ENCODE assay signal across 12 mouse cellular contexts in genomic region chr13:57017553-57018341, GRCm38 (mm10).
DNase-seq lines count a peak whose midpoint lies in the region; ATAC-seq and TF ChIP-seq lines count a peak whose summit lies in the region.
"Had no signal": no experiment of that assay in that cellular context is flagged by ENCODE, and none has a peak within 500 bp of the region (broad histone marks: within the 10 kb centered on the region; RNA-seq: fewer than 3 reads in every experiment).

No protein-coding gene starts in this region.

- intact Hi-C loops in heart, postnatal 25 days (cut with DNase I): no loop called here
- intact Hi-C loops in heart, adult 2 months (cut with DNase I): no loop called here

- H3K9me3 ChIP-seq in midbrain, embryonic 15.5 days: no peaks in the 10 kb centered on the region
- H3K9me3 ChIP-seq: neural tube, embryonic 15.5 days had no signal

- TF ChIP-seq POLR2A in heart, adult 2 months (IDR thresholded peaks at IDR 0.05; ENCODE audit: insufficient read depth, low read depth, low read length): no peak

- H3K4me3 ChIP-seq in midbrain, embryonic 15.5 days: no peak overlapping the region
- H3K4me3 ChIP-seq in heart, adult 2 months: no peak overlapping the region
- H3K4me3 ChIP-seq: neural tube, embryonic 15.5 days had no signal

- WGBS in midbrain, embryonic 15.5 days: 75% methylated on average over 11 of the region's 11 CpGs
- WGBS in heart, adult 2 months: 66% methylated on average over 11 of the region's 11 CpGs

- no peak for TF ChIP-seq CTCF in heart, adult 2 months (IDR thresholded peaks at IDR 0.05)

- H3K4me1 ChIP-seq in midbrain, embryonic 15.5 days: peaks cover 8% of the 10 kb centered on the region
- H3K4me1 ChIP-seq in heart, adult 2 months (ENCODE audit: control insufficient read depth, insufficient read depth, low read length): no peaks in the 10 kb centered on the region

- H3K9ac ChIP-seq in midbrain, embryonic 15.5 days: no peak overlapping the region
- no peak overlapping the region for H3K9ac ChIP-seq in heart, adult 2 months (ENCODE audit: low read depth, low read length)
- H3K9ac ChIP-seq: liver, postnatal 0 days; neural tube, embryonic 15.5 days had no signal

- no peak overlapping the region for H3K4me2 ChIP-seq in midbrain, embryonic 15.5 days
- H3K4me2 ChIP-seq: neural tube, embryonic 15.5 days had no signal

- ATAC-seq in midbrain, embryonic 15.5 days (replicated peaks): no peak
- ATAC-seq: liver, postnatal 0 days had no signal

- H3K27ac ChIP-seq in midbrain, embryonic 15.5 days: no peak overlapping the region
- no peak overlapping the region for H3K27ac ChIP-seq in heart, adult 2 months
- H3K27ac ChIP-seq: neural tube, embryonic 15.5 days had no signal

- H3K27me3 ChIP-seq in midbrain, embryonic 15.5 days (replicated peaks): no peaks in the 10 kb centered on the region
- H3K27me3 ChIP-seq in heart, adult 2 months (ENCODE audit: control insufficient read depth, insufficient read depth, low read length): no peaks in the 10 kb centered on the region
- H3K27me3 ChIP-seq: CH12.LX; neural tube, embryonic 15.5 days had no signal

- no peak for TF ChIP-seq EP300 in heart, adult 2 months (IDR thresholded peaks at IDR 0.05; ENCODE audit: insufficient read depth, low read depth, low read length)

- H3K79me2 ChIP-seq in heart, adult 2 months (replicated peaks; ENCODE audit: control insufficient read depth, insufficient read depth, low read length): no peaks in the 10 kb centered on the region

- DNase-seq in heart, adult 11 months: peak; percentile 81
- no peak for DNase-seq in heart, postnatal 25 days (ENCODE audit: low spot score)
- DNase-seq in R1 (ENCODE audit: low read depth, low spot score): peak; percentile 78
- peak; percentile 47 to 62 for DNase-seq in layer of hippocampus, adult 8-10 months (ENCODE audit: low spot score in 2 of 2)
- DNase-seq in right cerebral cortex, postnatal 14 days: peak; percentile 36
- no peak for DNase-seq in spleen, adult 12 weeks (ENCODE audit: low spot score)
- no peak for DNase-seq in heart, adult 2 months
- DNase-seq: kidney, postnatal 4 days; liver, postnatal 0 days had no signal

- H3K36me3 ChIP-seq in midbrain, embryonic 15.5 days (replicated peaks): no peaks in the 10 kb centered on the region
- H3K36me3 ChIP-seq in heart, adult 2 months (ENCODE audit: control insufficient read depth, insufficient read depth, low read length): no peaks in the 10 kb centered on the region
- H3K36me3 ChIP-seq: neural tube, embryonic 15.5 days had no signal

Comparison
In these comparisons a context has a peak if more than half of its experiments do, and no peak if none do; other contexts are left out.
1. DNase-seq: peak in heart, adult 11 months (single experiment), R1 (single experiment), layer of hippocampus, adult 8-10 months (2 of 2) and right cerebral cortex, postnatal 14 days (single experiment); none in heart, postnatal 25 days (single experiment), spleen, adult 12 weeks (single experiment) and heart, adult 2 months (0 of 2).